Mouse (Mus musculus): ENCODE data around the gene Prdm1.

Gene Prdm1

DNA sequence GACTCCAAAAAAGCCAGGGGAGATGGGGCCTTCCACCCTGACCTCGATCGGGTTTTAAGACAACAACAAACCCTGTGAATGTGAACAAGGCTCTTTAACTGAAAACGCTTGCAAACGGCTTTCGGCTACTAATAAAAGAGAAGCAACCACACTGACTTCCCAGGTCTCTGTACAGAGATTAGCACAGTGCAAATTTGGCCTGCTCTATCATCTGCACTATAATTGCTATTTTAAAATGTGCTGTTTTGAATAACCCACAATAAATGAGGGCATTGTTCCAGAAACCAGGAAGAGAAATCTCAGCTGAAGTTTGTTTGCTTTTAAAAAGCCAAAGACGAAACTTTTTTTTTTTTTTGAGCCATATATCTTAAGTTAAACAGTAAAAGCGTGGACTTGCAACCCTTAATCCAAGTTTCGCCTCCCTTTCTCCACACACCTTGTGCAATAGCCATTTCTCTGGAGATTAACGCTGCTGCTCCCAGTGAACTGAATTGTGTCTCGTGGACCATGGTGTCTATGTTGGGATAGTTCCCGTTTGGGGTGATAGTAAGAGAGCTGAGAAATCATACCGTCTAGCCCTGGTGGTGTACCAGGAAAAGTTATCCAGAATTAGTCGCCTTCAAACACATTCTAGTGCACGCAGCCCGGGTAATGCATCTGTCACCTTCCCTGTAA lies 34.3 kb downstream of the Prdm1 start:
- DNase-seq (ENCODE audit: low read depth in 2 of 2, low spot score in 2 of 2), result no peak

DNA sequence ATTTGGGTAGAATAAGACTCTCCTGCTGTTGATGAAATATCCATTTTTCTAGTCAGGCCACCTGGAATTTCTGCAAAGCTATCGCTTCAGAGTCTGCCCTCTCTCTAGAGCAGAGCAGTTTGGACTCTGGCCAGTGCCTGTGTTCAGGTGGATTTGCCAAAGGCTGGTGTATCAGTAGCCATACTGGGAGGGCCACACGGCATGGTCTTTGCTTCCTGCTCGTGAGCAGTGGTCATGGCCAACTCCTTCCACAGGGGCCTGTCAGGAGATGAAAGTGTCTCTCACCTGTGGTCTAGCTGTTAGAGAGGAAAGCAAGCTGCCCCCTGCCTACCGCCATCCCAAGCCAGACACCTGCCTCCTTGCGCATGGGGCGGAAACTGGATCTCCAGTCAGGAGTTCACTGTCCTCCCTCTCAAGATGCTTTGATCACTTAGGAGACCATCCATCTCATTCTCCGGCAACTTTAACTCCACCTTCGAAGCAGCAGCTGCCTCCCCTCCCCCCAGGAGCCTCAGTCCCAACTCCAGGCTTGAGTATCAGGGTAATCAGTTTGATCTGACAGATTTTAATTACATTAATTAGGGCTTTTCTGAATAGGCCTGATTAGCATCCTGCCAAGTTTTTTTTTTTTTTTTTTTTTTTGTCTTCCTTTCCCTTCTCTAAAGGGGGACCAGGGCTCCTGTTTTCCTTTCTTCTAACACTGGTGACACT lies 35.3 kb downstream of the Prdm1 start:
- DNase-seq (ENCODE audit: low read depth in 2 of 2, low spot score in 2 of 2), result no peak

DNA sequence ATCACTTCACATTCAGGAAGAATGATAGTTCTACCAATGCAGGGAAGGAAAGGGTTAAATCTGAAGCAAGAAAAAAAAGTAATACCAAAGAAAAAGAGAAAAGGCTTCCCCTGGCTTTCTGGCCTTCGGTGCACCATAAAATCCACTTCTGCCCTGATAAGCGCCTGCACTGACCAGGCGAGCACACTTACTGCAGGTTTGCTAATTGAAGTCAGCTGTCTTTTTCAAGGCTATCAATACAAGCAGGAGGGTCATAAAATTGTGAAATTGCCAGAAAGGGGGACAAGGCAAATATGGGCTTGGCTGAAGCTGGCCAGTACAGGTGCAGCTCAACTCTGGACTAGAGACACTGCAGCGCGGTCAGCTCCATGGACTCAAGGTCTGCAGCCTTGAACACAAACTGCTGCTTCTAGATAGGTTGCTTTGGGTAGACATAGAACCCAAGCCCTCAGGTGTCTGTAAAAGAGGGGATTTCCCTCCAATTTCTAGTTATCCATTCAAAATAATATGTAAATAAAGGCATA lies 37.3 kb downstream of the Prdm1 start:
- no peak for DNase-seq (ENCODE audit: low read depth in 2 of 2, low spot score in 2 of 2)

DNA sequence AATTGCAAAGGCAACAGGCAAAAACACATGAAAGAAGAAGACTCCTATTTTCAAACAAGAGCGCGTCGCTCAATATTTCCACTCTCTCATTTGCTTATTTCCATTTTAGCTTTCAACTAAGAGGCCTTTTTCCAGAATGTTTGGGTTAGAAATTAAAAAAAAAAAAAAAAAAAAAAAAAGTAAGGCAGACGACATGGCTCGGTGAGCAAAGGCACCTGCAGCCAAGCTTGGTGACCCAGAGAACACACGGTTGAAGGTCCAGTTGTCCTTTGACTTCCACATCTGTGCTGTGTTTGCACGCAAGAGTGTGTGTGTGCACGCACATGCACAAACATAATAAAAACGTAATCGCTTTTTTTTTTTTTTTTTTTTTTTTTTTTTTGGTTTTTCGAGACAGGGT lies 41.2 kb downstream of the Prdm1 start:
- DNase-seq (ENCODE audit: low read depth in 2 of 2, low spot score in 2 of 2), result no peak

DNA sequence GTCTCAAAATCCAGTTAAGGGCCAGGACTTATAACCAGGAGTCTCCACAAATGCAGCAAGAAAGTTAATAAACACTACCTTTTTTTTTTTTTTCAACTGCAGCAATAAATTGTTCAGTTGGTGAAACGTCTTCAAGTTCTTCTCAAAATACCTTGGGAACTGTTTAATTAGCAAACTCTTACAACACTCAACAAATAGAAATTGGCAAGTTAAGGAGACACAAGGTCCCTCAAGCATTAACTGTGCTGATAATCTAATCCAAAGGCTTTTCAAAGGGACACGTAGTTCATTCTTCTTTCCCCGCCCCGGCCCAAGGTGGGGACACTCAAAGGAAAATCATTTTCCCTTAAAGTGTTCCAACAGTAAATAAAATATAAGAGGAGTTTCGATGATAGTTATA lies 44.2 kb downstream of the Prdm1 start:
- DNase-seq (ENCODE audit: low read depth in 2 of 2, low spot score in 2 of 2), result no peak

DNA sequence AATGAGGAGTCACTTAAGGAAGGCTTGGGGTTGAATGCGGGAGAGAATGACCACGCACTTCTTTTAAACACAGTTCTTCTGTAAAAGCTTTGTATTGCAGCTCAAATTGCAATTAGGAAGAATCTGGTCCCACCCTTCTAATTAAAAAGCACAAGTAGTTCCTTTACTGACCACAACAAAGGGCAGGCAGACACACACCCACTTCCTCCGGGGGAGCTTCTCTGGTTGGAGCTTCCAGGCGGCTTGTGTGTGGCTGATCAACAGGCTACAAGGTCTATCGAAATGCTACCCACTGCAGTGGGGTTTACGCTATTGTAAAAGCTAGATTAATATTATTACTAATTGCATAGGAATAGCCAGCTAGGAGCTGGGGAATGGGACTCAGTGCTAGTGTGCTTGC lies 45.2 kb downstream of the Prdm1 start:
- peak; percentile 53 to 72 for DNase-seq (ENCODE audit: low read depth in 2 of 2, low spot score in 2 of 2)

DNA sequence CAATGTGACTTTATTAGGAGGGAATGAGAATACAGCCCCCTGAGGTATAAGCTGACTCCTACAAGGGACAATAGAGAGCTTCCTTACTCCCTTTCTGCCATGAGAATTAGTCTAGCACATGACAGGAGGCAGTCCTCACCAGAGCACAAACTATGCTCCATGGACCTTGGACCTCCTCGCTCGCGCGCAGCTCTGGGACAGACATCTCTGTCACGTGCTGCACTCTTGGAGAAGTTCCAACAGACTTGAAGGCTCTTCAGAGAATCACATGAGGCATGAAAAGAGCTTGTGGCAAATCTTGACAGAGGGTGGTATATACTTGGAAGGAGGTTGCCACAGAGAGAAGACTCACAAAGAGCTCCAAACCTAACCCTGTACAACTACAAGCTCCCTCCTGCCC lies 46.9 kb downstream of the Prdm1 start:
- DNase-seq (ENCODE audit: low read depth in 2 of 2, low spot score in 2 of 2), result no peak

DNA sequence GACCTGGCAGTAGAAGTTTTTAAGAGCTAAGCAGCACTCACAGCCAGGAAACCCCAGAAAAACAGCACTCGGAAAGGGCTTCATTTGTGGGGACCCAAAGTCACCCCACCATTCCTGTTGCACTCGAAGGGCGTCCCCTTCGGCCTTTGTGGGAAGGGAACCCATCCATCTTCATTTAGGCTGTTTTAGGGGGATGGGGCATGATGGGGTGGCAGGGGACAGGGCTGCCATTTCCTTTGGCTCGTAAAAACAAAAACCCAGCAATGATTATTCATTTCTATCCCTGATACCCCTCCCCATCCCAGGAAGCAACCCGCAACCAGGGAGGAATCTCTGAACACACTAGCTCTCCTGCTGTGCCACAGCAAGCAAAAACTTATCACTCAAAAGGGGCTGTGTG lies 49.0 kb downstream of the Prdm1 start:
- no peak for DNase-seq (ENCODE audit: low read depth in 2 of 2, low spot score in 2 of 2)

DNA sequence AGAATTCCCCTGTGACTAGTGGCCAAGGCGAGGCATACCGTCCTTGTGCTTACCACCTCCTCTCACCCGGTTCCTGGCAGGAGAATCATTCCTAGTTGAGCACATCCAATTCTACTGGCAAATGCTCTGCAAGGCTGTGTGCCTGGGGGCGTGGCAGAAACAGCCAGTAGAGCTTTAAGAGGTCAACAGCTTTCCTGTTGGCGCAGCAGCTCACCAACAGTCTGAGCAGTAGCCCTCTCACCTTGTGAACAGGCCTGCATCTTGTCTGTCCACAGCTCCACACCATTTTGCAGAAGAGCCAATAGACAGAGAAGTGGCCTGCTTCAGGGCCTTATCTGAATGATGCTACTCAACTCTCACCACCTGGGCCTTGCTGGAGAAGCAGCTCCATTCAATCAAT lies 50.2 kb downstream of the Prdm1 start:
- no peak for DNase-seq (ENCODE audit: low read depth in 2 of 2, low spot score in 2 of 2)

DNA sequence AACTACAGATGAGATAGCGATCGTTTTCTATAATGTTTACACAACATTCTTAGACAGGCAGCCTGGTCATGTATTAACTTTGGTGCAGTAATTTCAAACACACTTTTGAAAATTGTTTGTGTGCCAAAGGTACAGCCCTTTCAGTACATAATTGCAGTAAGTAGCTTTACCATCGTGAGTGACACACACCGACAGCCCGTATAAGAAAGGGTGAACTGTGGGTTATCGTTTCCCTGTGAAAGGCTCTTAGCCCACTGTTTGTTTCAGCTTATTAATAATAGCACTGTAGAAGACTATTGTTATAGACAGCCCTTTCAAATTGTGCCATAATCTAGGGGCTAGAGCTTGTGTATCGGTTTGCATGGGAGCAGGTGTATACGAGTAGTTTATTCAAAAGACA lies 51.1 kb downstream of the Prdm1 start:
- DNase-seq (ENCODE audit: low read depth in 2 of 2, low spot score in 2 of 2), result no peak

DNA sequence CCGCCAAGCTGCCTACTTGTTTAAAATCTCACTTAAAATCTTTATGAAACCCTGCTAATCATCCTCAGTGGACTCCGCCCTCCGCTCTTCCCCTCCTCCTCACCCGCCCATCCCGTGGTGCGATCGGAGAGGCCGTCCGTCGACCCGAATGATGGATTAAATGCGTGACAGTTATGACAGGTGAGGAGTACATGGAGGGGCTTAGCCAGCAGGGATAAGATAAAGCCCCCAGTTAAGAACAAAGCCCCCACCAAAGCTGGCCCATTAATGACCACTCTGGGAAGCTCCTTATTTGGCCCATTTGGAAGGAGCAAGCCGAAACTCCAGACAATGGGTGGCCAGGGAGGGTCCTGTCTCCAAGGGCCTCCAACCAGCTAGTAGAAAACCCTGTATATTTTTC lies 51.8 kb downstream of the Prdm1 start:
- DNase-seq (ENCODE audit: low read depth in 2 of 2, low spot score in 2 of 2), result no peak

DNA sequence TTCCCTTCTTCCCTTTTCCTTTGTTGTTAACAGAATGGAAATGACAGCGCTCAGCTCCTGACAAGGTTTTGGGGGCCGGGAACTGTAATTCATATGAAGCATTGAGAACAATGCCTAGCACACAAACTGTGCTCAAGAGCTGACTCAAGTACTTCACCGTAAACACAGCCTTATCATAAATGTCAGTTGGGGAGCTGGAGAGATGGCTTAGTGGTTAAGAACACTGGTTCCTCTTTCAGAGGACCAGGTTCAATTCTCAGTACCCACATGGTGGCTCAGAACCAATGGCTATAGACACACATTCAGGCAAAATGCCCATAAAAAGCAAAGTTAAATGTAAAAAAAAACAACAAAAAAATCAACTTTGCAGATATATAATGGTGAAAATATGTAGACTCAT lies 52.9 kb downstream of the Prdm1 start:
- DNase-seq (ENCODE audit: low read depth in 2 of 2, low spot score in 2 of 2), result no peak

DNA sequence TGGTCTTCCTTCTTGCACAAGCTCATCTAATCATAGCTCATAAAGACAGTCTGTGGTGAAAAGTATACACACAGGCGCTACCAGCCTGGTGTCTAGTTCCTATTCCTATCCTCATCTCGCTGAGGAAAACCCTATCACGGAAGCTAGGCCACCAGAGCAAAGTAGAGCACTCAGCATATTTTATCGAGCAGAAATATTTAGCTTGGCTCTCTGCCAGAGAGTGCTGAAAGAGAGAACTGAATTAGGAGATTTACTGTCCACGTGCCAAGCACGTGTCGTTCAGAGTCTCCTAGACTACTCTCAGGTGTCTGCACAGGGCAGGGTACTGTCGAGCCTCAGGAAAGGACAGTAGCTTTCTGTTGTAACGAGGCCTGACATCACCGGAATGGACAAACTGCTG lies 54.0 kb downstream of the Prdm1 start:
- DNase-seq (ENCODE audit: low read depth in 2 of 2, low spot score in 2 of 2), result no peak

DNA sequence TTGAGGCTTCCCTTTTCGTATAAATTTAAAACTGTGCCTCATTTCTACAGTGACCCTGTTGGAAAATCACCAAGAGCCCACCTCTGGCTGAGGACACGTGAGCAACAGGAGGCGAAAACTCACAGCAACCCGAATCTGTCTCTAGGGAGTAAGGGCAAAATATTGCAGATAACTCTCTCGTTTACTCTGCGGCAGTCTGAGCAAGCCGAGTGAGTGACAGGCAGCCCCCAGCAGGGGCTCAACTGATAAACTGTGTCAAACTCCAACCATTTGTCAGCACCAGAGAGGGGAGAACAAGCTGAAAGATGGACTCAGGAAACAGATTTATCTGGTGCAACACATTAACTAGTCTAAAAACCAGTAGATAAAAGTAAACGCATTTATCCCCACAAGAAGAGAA lies 62.7 kb downstream of the Prdm1 start:
- DNase-seq (ENCODE audit: low read depth in 2 of 2, low spot score in 2 of 2), result no peak

DNA sequence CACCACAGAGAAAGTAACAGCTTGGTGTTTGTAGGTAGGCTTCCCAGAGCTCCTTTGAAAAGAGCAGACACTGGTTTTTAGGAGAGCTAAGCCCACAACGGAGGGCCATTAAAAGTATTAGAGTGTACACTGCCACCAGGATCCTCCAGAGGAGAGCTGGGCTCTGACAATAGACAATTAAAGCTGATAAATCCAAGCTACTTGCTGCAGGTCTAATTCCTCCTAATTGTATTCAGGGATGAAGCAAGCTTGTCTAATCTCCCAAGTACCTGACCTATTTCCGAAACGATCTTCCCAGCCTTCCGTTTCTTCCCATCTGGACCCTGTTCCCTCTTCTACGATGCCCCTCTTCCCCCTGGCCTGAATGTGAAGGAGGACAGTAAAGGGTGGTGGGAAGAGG lies 63.7 kb downstream of the Prdm1 start:
- no peak for DNase-seq (ENCODE audit: low read depth in 2 of 2, low spot score in 2 of 2)

DNA sequence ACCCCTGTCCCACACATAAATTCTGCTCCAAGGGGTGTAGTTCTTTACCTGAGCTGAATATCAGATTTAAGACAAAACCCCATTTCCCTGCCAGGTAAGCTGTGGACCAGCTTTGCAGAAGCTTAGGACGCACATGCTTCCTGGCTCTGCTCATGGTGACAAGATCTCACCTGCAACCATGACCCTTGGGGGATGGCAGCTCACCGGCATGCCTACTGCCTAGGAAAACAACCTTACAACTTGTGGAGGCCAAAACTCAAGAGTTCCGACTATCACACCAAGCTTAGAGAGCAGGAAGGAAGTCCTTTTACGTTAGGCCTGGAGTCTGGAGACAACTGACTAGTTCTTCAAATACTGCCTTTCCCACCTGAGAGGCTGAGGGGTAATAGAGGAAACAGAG lies 64.4 kb downstream of the Prdm1 start:
- DNase-seq (ENCODE audit: low read depth in 2 of 2, low spot score in 2 of 2), result no peak

DNA sequence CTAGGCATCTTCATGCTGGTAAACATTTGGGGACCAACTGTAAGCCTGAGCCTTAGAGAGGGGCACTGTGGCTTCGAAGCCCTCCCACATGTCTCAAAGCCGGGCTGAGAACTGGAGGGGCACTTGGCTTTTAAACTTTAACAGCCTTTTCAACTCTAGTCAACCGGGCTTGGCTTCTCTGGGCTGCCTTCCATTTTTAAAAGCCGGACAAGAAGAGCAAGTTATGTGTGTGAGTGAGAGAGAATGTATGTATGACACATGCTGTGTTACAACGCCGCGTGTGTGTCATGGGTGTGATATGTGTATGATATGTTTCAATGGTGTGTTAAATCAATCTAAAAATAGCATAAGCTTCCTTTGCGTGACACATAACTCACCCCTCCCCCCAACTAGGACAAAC lies 66.0 kb downstream of the Prdm1 start:
- DNase-seq (ENCODE audit: low read depth in 2 of 2, low spot score in 2 of 2), result no peak

DNA sequence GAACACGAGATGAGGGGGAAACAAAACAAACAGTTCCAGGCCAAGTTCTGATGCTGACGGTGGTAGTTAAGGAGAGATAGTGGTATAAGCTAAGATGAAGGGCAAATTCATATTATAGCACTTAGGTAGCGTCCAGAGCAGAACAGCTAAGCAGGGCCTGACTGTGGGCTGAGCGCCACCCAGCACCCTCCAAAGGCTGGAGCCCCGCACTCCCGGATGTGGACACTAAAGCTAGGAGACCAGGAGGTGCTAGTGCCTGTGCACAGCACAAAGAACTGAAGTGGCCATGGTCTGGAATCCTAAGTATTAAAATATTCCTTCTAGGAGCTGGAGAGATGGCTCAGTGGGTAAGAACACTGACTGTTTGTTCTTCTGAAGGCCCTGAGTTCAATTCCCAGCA lies 67.2 kb downstream of the Prdm1 start:
- no peak for DNase-seq (ENCODE audit: low read depth in 2 of 2, low spot score in 2 of 2)

DNA sequence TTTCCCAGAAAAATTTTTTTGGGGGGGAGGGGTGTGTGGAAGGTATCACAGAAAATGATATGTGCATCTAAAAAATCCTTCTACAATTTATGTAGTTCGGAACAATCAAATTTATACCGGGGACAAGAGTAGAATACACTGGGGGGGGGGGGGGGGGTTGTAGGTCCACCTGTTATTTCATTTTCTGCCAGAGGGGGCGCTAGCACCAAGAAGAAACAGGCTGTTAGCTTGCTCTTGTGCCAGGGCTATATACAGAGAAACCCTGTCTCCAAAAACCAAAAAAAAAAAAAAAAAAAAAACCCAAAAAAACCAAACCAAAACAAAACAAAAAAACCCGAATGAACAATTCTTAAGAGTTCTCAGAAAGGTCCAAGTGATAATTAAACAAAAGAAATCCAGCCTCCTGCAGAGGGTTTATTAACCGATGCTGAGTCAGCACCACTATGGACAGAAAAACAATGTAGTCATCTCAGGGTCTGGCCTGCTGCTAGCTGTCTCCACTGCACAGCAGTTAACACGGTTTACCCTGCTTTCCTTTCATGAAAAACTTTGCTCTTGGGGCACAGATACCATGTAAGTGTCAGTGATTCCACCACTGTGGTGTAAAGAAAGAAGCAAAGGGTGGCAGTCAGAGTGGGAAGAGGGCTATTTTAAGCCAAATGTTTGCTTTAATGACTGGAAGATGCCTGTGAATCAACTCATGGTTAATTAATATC lies 68.0 kb downstream of the Prdm1 start:
- peak; percentile 50 to 68 for DNase-seq (ENCODE audit: low read depth in 2 of 2, low spot score in 2 of 2)

DNA sequence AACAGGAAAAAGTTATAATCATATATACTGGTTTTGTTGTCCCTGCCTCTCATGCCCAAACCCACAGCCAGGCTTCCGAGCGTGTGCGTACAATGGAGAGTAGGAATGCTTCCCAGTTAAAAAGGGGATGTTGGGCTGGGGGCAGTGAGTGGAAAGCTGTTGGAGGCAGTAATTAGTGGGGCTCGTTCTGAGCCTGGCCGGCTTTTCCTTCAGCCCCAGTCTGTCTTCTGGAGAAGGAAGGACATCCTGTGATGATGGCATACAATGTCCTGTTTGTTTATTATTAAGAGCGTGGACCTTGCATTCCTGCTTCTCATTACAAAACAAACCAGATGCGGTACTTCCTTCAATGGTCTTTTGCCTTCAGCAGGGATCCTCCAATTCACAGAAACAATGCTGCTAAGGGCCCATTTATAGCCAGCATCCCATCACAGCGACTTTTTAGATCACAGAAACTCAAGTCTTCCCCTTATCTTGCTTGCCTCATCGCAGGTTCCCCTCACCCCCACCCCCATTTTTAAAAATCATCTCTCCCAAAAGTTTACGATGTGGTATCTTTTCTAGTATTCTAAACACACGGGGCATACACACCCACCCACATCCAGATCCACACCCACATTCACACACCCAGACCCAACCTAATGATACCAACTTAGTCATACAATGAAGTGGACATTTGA lies 68.8 kb downstream of the Prdm1 start:
- no peak for DNase-seq (ENCODE audit: low read depth in 2 of 2, low spot score in 2 of 2)

DNA sequence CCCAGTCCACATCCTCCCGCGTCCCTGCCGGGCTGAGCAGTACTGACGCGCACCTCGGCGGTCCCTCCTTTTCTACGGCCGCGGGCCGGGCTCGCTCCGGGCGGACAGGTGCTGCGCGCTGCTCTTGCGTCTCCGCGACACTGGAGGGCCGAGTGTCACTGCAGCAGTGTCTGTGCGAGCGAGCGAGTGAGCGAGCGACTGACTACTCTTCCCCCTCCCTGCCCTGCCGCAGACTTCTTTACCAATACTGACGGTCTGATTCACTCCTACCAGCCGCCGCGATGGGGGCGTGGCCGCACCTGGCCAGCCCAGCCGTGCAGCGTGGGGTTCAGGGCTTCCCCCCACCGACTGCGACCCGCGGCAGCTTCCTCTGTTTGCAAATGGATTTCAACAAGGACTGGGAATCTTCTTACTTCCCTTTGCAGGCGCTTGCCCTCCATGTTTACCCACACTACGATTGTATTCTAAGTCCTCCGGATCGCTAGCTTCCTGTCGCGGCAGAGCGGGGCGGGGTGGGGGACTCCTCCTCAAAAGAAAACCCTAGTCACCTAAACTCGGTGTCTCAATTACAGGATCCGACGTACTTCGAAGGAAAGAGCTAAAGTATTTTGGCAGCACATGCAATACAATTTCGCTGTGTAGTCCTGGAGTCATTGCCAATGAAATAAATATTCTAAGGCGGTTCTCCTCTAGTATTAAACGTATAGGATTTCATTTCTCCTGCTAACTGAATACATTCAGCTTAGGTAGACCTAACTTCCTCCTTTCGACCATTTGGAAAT lies 69.6 kb downstream of the Prdm1 start:
- peak; percentile 63 to 75 for DNase-seq (ENCODE audit: low read depth in 2 of 2, low spot score in 2 of 2)
